Mouse (Mus musculus): ENCODE results near the gene Upp2. TPM values are rescaled to one million over a fixed set of nuclear protein-coding genes. Genes with fewer than 3 reads are reported as not detected.

Gene Upp2
- polyA plus RNA-seq (2015; fragmentation: Illumina TruSeq; extraction: RNeasy Lipid Tissue Mini Kit (QIAGEN cat#74804); ENCODE audit: low read depth, low replicate concordance): 54.6 TPM

DNA sequence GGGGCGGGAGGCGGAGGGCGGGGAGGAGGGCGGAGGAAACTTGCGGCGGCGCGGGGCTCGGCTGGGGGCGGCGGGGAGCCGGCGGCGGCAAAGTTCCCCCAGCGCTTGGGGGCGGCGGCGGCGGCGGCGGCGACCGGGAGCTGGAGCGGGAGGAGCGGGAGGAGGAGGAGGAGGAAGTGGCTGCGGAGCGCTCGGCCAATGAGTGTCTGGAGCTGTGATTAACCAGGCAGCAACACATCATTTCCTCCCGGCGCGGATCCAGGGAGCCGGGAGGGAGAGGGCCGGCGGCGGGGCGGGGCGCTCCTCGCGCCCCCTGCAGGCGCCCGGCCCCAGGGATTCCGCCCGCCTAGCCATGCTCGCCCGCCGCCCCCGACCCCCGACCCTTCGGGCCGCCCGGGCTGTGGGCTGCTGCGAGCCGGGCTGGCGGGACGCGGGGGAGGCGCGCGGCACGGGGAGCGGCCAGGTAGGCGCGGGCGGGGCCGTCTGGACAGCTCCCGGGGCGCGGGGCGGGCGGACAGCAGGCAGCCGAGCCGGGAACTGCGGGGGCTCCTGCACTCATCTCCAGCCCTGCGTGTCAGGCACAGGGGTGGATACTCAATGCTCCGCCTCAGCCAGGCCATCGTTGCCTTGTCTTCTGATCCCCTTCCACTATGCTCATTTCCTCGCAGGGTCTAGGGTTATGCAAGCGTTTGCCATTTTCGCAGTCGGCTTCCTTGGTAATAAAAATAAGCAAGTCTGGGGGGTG is at the start of gene Upp2, which contains the start of gene Acvr1:
Gene Upp2 (plus strand): TSS at position 233 of the 745 bp plus-strand sequence.
Gene Acvr1 (minus strand): TSS at position 92 of the 745 bp plus-strand sequence.

Other genes starting within 250 kb of the Upp2 start
- gene Acvr1c, start 209.4 kb upstream of the Upp2 start, polyA plus RNA-seq (2015; fragmentation: Illumina TruSeq; extraction: RNeasy Lipid Tissue Mini Kit (QIAGEN cat#74804); ENCODE audit: low read depth, low replicate concordance): 9.3 TPM
- not detected for gene Gm17409, start 97.2 kb upstream of the Upp2 start, polyA plus RNA-seq (2015; fragmentation: Illumina TruSeq; extraction: RNeasy Lipid Tissue Mini Kit (QIAGEN cat#74804); ENCODE audit: low read depth, low replicate concordance)
- 21.9 TPM for gene Acvr1, start 141 bp upstream of the Upp2 start, polyA plus RNA-seq (2015; fragmentation: Illumina TruSeq; extraction: RNeasy Lipid Tissue Mini Kit (QIAGEN cat#74804); ENCODE audit: low read depth, low replicate concordance)

All from brain, adult 10 weeks (tissue).